Mouse (Mus musculus): Measurements from ENCODE around the gene Creb5.
A peak's percentile ranks its signal among the peaks of the same experiment; 100 is the strongest.

Creb5 gene

DNA sequence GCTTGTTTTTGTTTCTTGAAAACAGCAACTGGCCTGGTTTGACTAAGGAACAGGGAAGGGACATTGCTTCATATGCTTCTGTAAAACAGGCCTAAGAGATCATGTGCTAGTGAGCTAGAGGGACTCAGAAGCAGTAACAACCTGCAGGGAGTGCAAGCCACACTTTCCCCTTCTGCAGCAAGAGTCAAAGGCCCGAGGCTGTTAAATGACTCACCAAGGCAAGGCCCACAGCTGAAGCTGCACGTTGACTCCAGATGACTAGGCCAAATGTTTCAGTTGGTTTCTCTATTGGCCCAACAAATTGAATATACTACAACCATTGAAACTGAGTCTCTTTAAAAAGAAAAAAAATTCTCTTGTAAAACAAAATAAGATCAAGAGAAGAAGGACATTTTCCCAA is 417.4 kb downstream of the Creb5 start:
- no peak for DNase-seq (ENCODE audit: low spot score)

DNA sequence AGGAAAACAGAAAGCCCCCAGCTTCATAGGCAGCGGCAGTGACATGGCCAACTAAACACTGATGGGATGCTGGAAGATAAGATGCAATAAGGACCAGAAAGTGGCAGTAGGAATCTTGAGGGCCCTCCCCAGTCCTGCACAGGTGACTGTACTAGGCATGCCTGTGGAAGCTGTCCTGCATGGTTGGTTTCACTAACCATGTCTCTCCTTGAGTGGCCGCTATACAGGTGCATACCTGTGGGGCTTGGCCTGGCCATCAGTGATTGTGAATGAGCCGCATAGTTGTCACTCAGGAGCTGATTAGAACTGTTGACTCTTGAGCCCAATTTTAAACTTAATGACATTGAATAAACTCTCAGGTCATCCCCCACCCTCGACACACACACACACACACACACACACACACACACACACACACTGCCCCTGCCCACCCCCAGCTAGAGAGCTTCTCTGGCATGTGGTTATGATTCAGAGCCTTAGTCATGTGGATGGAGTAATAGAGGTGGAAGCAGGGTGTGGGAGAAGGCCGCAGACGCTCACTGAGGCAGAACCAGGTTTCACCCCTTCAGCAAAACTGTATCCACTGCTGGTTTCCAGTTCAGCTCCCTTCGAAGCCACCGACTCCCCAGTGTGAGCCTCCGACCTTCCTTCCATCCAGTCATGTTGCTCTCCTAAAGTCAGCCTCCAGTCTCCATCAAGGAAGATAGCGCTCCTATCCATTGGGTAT is 419.7 kb downstream of the Creb5 start:
- no peak for DNase-seq (ENCODE audit: low spot score)

DNA sequence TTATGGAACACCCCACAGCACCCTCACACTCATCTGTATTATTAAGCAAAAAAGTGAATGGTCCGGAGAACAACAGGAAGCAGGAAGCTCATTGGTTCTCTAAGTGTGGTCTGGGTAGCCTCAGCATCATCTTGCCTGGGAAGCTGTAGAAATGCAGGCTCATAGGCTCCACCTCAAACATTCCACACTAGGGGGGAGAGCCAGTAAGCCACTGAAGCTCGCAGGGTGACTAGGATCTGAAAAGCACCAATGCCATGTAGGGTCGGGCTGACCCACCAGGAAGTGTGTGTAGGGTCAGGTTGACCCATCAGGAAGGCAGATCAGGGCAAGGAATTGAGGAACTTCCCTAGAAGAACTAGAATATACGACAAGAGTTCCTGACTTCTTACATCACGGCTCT is 420.7 kb downstream of the Creb5 start:
- no peak for DNase-seq (ENCODE audit: low spot score)

DNA sequence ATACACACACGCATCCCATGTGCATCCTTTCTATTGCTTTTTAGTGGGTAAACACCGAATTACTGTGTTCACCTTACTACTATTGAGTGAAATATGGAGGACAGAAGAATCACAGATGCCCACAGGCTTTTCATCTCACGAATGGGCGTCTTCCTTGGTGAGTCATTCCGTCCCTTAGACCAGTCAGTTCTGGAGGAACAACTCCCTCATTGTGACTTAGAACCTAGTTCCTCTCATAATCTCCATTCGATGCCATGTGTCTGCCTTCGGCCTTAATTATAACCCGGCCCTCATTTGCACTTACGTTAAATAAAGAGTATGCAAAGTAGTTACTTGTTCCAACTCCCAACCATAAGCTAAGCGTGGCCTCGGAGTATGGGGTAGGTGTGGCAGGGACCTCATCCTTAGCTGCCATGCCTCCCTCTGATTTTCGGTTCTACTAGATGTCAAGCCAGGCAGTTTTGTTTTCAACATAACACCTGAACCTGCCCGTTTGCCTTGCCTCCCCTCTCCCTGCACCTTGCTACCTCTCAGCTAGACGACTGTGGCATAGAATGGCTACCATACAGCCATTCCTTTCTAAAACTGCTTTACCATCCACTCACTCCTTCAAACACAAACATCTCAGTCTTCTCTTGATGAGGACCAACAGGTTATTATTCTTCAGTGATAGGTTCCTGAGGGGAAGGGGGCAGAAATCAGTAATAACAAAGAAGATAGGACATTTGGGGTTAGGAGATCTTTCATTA is 422.8 kb downstream of the Creb5 start:
- no peak for DNase-seq (ENCODE audit: low spot score)

DNA sequence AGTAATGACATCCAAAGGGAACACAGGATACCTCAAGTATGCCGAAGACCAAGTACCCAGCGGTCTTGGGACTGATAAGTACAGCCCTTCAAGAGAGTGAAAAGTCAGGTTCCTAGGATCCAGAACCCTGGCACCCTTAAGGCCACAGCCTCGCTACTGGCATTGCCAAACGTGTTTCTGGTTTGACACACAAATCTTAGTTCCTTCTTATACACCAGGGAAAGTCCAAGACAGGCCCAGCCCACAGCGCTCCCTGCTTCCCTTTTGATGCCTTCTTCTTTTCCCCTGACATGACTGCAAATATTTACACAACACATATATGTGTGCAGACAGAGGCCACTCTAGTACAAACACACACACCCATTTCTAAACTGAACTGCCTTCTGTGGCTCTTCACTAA is 423.5 kb downstream of the Creb5 start:
- DNase-seq (ENCODE audit: low spot score), result no peak

DNA sequence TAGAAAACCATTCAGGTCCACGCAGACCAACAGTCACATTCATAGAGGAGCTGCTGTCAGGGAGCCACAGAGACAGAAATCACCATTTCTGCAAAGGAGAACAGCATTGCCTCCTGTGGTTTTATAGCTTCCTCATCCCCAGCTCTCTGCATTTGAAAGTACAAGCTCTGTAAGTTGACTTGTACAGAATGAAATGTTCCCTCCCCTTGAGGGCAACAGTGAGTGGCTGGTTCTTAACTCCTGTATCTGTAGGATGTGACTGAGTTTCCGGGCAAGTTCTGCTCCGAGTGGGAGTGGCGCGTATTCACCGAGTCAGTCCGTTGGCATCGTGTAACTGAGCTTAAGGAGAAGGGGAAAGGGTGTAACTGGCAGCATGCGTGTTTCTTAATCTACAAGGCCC is 426.1 kb downstream of the Creb5 start:
- DNase-seq (ENCODE audit: low spot score), result no peak

DNA sequence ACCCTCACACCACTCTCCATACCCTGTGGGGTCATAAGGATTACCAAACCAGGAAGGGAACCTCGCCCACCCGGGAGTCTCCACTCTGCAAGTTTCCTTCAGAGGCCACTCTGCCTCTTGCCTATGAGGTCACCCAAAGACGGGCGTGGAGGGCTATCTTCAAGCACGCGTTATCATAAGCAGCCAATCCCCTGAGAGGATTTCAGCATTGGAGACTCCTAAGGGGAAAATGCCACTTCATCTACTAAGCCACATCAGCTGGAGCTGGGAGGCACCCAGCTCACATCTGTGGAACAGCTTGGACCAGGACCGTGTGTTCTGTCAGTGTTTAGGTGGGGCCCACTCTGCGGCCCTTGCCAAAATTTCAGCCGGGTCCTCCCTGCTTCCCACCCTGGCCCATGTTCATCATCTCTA is 427.8 kb downstream of the Creb5 start:
- no peak for DNase-seq (ENCODE audit: low spot score)

DNA sequence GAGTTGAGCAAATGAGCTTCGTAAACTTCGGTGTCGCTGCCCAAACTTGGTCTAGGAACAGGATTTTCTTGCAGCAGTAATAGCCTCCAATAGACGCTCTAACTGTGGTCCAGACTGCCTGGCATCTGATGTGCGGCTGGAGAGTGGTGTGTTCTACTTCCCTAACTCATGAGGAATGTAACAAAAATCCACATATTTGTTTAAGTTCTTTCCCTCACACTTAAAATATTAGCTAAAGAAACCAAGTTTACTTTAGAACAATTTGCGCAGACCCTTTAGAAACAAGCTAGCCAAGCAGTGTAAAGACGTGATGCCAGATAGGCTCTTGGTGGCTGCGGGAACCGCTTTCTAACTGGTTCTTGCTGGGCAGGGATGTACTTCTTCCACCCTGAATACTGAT is 428.9 kb downstream of the Creb5 start:
- DNase-seq (ENCODE audit: low spot score), result no peak

DNA sequence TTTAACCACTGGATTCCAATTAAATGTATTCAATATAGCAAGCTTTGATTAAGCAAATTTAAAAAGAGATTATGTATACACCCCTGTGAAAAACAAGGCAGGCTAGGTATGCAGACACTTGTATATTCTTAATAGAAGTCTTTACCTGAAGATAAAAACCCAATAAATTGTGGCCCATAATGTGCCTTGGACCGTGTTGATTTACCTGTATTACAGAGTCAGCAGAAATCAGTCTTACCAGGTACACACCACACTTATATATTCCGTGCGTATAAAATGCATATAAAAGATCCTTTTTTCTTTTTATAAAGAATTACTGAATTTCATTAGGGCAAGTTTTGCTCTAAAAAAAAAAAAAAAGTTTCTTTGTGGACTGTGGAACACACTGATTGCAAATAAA is 432.9 kb downstream of the Creb5 start:
- DNase-seq (ENCODE audit: low spot score), result no peak

DNA sequence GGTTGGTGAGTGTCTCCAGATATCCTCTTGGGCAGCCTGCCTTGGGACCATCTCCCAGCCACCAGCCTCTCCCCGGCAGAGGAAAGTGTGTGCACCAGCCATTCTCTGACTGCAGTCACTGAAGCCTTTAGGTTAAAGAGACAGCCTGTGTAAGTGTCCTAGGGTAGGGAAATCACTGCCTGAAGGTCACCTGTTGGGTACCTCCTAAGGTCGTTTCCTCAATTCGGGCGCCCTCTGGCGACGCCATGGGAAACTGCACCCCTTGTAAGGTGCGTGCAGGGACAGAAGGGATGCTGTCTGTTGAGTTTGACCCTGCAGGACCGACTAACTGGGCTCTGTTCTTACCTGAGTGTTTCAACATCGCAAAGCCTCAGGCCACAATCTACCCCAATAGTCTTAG is 434.5 kb downstream of the Creb5 start:
- DNase-seq (ENCODE audit: low spot score), result peak; percentile 35

DNA sequence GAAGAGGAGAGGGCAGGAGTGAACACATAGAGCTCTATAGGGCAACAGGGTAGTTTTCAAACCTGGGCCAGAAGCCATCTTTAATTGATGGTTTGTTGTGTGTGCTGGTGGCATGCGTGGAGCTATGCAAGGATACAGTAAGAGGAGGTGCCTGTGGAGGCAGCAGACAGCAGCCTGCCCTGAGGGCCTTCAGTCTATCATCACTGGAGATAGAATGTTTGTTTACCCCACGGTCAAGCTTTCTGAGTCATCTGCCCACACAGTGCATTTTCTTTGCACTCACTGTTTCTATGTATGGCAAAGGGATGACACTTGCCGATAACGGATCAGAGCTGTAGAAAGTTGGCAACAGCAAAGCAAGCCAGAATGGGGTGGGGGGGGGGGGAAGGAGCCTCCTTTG is 435.6 kb downstream of the Creb5 start:
- no peak for DNase-seq (ENCODE audit: low spot score)

DNA sequence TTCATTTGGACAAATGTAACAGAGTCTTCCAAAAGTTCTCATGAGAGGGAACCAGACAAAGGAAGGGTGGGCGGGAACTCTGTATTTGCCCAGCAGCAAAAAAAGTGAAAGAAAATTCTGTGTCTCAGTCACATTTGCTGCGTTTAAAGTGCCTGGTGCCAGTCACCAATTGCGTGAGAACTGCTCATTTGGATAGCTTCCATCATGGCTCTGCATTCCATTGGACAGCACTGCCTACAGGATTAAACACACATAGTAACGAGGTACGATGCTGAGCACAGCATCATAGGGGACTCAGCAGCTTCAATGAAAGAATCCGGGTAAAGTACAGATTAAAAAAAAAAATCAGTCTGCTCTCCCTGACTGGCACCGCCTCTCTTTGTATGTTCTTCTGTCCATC is 443.4 kb downstream of the Creb5 start:
- DNase-seq (ENCODE audit: low spot score), result no peak

DNA sequence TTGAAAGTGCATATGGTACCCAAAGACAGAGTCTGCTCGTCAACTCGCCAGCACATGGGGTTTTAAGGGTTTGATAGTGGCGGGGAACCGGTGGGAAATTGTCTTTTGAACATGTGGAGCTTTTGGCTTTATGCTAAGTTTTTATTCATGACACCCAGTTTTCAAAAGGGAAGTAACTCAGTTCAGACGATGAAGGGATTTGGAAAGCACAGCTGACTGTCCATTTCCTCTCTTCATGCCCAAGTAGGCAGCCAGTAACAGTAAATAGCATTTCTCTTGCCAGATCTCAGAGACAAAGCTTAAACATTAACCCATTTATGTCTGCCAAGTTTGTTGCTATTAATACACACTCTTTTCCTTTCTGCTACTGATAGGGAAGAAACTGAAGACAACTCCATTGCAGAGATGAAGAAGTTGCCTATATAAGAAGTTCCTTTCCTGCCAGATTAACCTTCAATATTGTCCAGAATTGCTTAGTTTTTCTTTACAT is 444.0 kb downstream of the Creb5 start:
- no peak for DNase-seq (ENCODE audit: low spot score)

DNA sequence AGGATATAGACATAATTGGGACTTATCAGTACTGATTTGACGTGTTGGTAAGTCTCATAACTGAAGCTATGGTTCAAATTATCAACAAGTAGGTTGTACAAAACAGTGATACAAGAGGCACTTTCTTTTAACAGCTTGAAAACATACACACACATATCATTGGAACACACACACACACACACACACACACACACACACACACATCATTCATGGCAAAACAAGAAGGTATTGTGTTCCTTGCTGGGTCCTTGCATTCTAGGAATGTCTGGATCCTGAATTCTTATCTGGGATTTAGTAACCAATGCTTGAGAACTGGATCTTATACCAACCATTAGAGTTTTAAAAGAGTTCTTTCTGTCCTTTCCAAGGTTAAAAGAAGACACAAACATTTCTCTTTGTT is 446.5 kb downstream of the Creb5 start:
- DNase-seq (ENCODE audit: low spot score), result no peak

DNA sequence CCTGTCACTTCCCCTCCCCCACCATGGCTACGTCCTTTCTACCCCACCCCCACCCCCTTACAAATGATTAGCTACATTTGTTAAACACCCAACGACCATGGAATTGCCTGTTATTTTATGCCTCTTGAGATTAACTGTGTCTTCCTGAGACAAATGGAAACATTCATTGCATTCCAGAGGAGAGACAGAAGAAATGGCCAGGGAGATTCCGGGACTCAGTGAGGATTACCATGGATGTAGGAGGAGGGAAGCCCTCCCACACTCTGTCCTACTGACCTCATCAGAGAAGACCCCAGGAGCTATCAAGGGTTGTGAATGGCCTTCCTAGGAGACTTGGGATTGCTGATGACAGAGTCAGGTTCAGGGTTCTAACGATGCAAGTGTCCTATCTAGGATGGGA is 446.9 kb downstream of the Creb5 start:
- no peak for DNase-seq (ENCODE audit: low spot score)

DNA sequence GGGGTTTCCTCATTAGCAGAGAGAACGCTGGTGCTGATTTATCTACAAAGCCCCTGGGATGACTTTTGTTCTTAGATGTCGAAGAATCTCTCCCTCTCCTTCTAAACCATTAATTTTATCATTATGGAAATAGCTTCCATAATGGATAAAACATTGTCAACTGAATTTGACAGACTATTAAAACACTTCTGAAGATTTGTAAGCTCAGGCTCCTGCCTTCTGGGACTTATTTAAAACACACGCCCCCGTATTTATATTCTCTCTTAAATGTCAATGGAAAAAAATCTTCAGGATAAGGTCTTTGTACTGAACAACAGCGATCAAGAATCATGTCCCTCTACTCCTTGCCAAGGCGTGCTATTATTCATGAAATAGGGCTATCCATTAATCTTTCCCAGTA is 448.6 kb downstream of the Creb5 start:
- no peak for DNase-seq (ENCODE audit: low spot score)

DNA sequence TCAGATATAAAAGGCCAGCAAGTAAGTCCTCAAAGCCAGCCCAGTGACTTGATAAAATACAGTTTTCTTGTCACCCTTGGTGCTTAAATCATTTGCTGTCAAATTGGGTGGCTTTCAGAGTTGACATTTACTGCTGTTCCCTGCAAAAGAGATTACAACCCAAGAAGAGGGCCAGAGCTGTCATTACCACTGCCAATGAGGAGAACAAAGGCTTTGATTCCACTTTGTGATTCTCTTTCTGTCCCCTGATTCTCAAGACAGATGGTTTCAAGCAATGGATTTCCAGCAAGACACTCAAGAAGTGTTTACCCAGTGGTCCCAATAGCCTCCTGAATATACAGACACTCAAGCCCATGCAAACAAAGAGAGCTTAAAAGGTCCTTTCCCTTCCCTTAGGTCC is 451.1 kb downstream of the Creb5 start:
- no peak for DNase-seq (ENCODE audit: low spot score)

DNA sequence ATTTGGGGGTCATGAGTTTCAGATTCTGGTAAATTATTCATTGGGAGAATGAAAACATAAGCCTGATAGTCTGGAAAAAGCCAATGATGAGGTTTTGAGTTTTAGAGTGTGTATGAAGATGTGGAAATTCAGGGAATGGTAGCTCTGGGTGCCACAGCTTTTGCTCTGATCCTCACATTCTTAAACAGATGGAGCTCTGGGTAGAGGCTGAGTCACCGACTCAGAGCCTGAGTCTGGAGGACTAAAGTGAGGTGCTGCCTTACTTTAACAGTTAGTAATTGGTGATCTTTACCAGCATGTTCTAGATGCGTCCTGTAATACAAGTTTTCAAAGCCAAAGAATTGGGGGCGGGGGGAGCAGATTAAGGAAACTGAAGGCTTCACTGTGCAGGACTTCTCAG is 454.2 kb downstream of the Creb5 start:
- DNase-seq (ENCODE audit: low spot score), result no peak
